Mouse (Mus musculus) cerebellum, postnatal 25 days (tissue): Measurements from ENCODE around the gene C1qb.
A peak's percentile ranks its signal among the peaks of the same experiment; 100 is the strongest.

Experiments used
- DNase-seq, 2 experiments: peaks; one replicate each; pipeline ENCODE4 v3.0.0; 2021; ENCODE audit warnings: mixed read lengths in 2 of 2

The C1qb gene

DNA sequence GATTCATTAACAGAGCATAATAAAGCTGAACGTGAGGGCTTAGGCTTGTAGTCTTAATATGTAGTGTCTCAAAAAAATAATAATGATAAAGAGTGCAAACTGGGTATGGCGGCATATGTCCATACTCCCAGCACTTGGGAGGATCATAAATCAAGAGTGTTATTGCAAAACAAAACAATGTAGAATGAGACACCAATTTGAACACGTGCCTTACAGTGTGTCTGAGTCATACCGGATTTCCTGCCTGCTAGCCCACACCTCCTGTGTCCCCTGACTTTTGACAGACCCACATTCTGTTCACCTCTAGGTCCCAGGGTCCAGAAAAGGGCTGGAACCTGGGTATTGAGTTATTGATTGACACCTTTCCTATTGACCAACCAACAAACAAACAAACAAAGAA, 44.0 kb downstream of the C1qb start:
- no peak for DNase-seq

DNA sequence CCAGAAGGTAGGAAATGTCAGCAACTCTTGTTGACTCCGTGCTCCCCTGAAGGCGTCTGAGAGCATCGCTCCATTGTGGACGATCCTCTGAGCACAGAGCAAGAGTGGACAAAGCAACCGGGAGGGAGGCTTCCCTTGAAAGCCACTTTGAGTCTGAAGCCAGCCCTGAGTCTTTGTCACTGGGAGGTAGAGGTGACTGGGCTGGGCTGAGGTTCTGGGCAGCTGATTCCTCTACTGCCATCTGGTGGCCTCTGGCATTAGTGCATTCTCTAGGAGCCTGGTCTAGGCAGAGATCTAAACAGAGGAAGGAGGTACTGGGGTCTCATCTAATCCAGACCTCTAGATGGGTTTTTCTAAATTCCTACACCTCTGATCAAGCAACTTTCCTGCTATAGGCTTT, 44.9 kb downstream of the C1qb start:
- DNase-seq, result peak; percentile 90 to 92

DNA sequence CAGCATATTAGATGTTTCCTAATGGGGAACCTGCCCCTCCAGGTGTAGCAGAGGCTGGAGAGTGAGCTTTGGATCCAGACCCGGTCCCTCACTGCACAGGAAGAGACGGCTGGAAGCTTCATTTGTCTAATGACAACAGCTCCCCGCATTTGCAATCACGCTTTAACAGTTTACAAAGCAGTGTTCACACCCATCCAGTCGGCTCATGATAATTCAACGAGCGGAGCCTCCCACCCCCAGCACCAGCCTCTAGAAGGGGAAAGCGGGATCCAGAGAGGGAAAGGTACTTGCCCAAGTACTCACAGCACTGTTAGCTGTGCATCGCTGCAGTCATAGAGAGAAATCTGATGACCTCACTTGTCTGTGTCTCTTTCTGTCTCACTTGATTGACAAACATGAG, 47.5 kb downstream of the C1qb start:
- no peak for DNase-seq

DNA sequence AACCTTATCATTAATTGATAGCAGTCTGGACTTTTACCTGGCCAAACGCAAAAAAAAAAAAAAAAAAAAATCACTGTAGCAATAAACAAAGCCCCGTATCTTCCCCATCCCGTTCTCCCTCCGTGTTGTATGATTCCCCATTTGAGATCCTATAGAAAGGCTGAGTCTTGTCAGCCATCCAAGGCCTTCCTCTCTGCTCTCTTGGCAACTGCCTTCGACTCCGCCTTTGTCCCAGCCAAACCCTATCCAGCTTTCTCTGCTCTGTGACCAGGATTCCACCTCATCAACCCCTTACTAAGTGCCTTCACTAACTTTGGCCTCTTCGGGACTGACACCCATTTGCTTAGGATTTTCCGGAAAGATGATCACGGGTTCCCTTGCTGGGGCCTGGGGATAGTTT, 48.0 kb downstream of the C1qb start:
- DNase-seq, result peak; percentile 19 to 24

DNA sequence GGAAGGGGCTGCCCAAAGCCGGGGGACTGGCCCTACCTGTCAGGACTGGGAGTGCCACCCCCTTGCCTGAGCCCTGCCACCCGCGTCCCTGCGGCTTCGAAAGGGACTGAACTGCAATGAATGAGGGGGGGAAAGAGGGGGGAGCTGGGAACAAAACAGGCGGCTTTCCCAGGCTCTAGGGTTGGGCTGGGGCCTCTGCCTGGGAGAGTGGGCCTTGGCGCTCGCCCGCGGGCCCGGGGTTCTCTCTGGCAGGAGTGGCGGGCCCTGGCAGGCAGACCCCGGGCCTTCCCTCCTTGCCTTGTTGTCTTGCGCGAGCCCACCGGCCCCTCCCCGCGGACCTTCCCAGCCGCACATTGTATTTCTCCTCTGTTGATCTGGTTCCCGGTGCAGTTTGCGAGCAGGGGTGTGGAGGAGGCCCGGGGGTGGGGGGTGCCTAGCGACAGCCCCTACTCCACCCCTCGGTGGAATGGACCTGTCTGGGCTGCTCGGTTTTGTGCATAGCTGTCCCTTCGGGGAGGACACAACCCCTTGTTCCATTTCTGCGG, 49.5 kb downstream of the C1qb start:
- DNase-seq, result no peak

DNA sequence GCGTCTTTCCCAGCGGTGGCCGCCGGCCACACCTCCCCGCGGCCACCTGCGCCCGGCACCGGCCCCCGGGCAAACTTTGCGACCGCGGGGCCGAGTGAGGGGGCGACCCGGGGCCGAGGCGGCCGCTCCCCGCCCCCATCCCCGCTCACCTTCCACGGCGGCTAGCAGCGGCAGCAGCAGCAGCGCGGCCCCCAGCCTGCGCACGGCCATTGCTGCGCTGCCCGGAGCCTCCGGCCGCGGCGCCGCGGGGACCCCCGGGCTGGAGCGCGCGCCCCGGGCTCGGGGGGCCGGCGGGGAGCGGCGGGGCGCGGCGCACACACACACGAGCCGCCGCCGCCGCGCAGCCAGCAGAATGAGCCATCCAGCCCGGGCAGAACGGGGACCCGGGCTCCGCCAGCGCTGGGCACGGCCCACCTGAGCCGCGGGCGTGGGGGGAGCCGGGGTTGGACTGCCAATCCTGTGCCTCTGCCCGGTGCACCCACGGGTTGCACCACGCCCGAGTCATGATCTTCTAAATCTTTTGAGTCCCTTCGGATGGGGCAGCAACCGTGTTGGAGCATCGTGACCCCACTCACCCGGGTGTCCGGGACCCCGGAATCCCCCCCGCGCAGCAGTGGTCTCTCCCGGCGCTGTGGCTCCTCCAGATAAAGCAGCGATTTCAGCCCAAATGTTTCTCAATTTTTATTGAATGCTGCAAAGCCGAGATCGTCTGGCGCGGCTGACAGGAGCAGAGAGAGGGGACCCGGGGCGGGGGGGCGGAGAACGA, 50.2 kb downstream of the C1qb start, which contains the start of gene Ephb2:
Ephb2 (minus strand) TSS at position 368 of the 766 bp plus-strand sequence.
- peak; percentile 91 to 94 for DNase-seq

DNA sequence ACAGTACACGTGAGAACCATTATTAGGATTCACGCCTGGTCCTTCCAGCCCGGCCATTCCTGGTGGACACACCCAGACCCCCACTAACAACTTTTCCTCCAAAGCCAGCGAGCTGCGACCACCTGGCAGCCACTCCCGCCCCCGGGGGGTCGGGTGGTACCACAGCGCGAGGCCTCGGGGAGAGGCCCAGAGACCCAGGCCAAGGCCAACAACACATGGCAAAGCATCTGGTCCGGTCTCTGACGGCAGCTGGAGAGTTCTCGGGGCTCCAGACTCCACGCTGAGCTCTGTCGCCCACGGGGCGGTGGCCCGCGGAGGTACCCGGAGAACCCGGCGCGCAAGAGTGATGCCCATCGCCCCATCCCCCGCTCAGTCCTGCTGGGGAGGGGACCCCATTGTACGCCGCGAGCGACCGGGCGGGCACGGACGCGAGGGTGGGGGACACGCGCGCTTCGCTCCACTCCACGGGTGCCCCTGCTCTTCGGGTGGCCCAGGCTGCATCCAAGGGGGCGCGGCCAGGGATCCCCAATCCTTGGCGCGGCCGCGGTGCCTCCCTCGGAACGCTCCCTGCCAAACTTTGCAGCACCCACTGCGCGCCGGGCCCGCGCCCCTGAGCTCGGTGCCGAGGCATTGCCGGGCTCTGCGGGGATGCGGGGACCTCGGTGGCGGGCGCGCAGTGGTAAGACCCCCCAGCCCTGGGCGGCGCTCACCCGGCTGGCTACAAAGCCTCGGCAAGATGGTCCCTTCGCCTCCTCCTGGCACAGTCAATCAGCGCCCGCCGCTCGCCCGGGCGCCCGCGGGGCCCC, 51.0 kb downstream of the C1qb start:
- DNase-seq, result peak; percentile 63 to 70

DNA sequence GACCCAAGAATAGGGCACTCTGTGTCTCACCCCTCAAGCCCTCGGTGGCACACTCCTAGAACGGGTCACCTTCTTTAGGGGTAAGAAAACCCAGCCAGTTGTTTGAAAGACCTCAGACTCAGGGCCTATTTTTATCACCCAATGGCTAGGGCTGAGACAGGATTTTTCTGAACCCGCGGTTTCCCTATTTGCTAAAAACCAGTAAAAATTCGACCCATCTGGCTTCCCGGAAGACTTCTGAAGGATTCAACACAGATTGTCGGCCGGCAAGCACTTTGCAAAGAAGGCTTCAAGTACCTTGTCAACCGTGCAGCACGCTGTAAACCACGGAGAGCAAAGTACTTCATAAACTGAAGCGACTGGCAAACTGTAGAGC, 51.6 kb downstream of the C1qb start:
- DNase-seq, result no peak

DNA sequence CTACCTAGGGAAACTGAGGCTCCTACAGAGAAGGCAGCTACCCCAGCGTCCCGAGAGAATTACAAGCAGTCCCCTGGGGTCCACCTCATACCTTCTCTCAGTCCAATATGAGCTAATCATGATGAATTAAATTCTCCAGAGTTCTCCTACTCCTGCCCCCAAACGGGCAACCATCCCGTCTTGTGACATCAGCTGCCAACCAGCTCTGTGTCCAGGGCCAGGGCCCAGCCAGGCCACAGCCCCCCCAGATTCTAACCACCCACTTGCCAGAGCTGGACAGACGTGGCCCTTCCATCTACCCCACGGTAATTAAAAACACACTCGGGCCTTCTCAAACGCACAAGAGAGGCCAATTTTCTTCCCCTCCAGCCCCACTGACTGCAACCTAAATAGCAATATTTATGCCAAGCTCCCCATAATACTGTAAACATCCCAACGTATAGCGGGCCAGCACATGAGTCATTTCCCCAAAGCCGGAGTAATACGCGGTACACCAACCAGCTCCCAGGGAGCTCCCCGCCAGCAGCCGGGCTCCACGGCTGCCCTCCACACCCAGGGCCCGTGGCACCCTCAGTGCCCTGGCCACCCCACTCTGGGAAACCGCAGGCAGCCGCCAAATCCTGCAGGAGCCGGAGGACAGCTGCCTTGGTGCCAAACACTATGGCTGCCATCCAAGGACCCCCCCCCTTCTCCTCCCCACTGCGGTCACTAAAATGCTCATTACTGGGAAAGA, 52.2 kb downstream of the C1qb start:
- DNase-seq, result peak; percentile 62 to 65

DNA sequence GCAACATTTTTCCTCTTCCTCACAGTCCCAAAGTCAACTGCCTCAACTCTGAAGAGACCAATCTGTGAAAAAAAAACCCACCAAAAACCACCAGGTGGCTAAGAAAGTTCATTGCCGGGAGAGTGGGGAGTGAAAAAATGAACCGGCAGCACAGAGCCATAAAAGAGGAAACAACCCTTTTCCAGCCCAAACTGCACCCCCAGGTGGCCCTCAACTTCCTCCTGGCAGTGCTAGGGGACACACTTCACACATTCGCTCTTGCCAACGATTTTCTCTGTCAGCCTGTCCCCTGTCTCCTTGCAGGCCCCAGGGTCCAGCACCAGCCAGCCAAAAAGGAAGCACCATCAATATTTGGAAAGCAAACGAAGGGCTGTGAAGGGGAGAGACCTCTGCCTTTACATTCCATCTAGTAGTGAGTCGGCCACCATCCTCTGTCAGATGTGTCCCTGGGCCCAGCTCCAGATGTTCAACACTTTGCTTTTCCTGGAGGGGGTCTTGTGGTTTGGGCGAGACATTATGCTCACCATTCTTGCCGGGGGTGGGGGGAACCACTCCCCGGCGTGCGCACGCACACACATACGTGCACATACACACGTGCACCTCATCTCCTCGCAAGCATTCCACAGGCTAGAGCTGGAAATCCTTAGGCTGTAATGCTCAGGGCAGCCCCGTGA, 53.3 kb downstream of the C1qb start:
- DNase-seq, result peak; percentile 65

DNA sequence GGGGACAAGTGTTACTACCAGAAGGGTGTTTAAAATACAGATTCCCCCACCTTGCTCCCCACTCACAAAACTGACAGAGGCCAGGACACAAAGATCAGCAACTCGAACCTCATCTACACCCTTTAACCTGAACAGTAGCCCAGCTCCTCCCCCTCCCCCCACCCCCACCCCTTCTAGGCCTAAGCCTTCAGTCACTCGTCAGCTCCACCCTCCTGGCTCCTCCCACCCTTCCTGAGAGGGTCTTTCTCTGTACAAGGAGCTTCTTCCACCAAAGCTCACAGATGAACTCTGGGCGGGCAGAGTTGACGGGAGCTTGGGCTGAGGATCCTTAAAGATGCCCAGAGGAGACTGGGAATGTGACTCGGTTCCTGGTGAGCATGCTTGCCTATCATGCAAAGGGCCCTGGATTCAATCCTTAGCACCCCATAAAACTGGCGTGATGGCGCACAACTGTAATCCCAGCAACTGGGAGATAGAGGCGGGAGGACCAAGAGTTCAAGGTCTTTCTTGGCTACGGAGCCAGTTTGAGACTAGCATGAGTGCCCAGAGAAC, 55.6 kb downstream of the C1qb start:
- peak in 1 of 2 experiments; percentile 8 for DNase-seq
